Mouse (Mus musculus): ENCODE measurements around the gene Cntnap5b. TPM values are rescaled to one million over a fixed set of nuclear protein-coding genes. Genes with fewer than 3 reads are reported as not detected.
A peak's percentile ranks its signal among the peaks of the same experiment; 100 is the strongest.
"Not testable (repeated sequence)": the region's sequence is repeated elsewhere in the genome, so short reads cannot be mapped to it uniquely, and the experiment has no call there.

The Cntnap5b gene
- not detected in 2 replicates for polyA plus RNA-seq (2015; fragmentation: Nextera tagmentation; extraction: Ambion mirVana)

DNA sequence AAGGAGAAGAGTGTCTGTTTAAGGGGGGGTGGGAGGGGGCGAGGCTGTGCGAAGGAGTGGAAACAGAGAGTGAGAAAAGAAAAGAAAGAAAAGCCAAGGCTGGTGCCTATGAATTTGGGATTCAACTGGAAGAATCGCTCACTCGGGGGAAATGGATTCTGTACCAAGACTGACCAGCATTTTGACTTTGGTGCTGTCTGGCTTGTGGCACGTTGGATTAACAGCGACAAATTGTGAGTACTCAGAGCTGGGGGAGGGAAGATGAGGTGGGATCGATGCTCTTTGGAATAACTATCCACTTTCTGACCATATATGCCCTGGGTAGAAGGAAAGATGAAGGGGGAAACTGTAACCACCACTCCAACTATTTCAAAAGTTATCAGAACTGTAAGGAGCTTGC lies at the start of gene Cntnap5b:
Gene Cntnap5b (plus strand): TSS at position 152 of the 400 bp plus-strand sequence.
- H3K4me2 ChIP-seq (replicated peaks), result peak within 1 kb of the TSS; percentile 39; the same call in 1 of the 2 replicates
- no peaks in the 10 kb centered on the region for H3K36me3 ChIP-seq
- 39% methylated on average over 7 of the region's 7 CpGs for WGBS
- no peak within 1 kb of the TSS for H3K4me3 ChIP-seq (replicated peaks)
- no peak within 1 kb of the TSS for H3K27ac ChIP-seq
- H3K4me1 ChIP-seq (replicated peaks), result no peaks in the 10 kb centered on the region
- H3K9ac ChIP-seq, result no peak within 1 kb of the TSS
- ATAC-seq, result no peak
- no peaks in the 10 kb centered on the region for H3K9me3 ChIP-seq
- no peaks in the 10 kb centered on the region for H3K27me3 ChIP-seq (replicated peaks)

DNA sequence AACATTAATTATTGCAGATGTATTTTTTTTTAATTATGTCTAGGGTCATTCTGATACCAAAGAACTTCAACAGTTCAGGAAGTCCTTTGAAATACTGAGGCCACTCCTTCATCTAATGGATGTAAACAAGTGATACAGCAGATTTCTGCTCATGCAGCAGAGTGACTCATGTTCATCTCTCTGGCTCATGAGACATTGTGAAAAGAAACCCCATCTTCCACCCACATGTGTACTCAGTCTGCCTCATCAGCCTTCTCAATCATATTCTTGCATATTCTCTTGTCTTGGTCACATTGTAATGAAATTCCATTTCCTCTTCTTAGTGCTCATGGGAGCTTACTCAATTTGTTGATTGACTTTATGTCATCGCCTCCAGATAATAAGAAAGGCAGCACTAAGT lies 12.6 kb upstream of the Cntnap5b start:
- Histone ChIP-seq H3K36me3 (no peaks in the 10 kb centered on the region), H3K9me3 (no peaks in the 10 kb centered on the region), H3K4me2 (replicated peaks) (no peak overlapping the region), H3K4me3 (replicated peaks) (no peak overlapping the region), H3K27ac (no peak overlapping the region), H3K27me3 (replicated peaks) (no peaks in the 10 kb centered on the region), H3K9ac (no peak overlapping the region), H3K4me1 (replicated peaks) (no peaks in the 10 kb centered on the region)
- ATAC-seq, result no peak
- 92% methylated on average over 1 of the region's 1 CpGs for WGBS

DNA sequence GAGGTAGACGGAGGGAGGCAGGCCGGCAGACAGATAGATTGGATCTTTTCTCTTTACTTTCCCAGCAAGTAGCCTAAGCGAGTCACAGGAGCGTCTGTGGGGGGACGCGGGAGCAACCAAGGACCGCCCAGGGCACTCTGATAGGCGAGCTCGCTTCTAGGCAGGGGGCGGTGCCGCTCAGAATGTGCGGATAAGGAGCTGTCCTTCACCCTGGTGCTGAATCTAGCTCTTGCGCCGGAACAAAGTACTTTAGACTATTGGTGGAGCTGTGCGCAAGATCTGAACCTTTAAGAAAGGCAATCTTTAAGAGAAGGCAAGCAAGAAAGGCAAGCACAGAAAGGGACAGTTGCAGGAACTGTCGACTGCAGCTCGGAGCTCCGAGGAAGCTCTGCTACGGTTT lies 382 bp upstream of the Cntnap5b start:
- Histone ChIP-seq H3K36me3 (no peaks in the 10 kb centered on the region), H3K27ac (no peak overlapping the region), H3K4me3 (replicated peaks) (no peak overlapping the region), H3K27me3 (replicated peaks) (no peaks in the 10 kb centered on the region), H3K9ac (no peak overlapping the region), H3K4me2 (replicated peaks) (peak overlapping the region; percentile 39; the same call in 1 of the 2 replicates), H3K9me3 (no peaks in the 10 kb centered on the region), H3K4me1 (replicated peaks) (no peaks in the 10 kb centered on the region)
- peak; percentile 88 for ATAC-seq
- 2% methylated on average over 19 of the region's 19 CpGs for WGBS

DNA sequence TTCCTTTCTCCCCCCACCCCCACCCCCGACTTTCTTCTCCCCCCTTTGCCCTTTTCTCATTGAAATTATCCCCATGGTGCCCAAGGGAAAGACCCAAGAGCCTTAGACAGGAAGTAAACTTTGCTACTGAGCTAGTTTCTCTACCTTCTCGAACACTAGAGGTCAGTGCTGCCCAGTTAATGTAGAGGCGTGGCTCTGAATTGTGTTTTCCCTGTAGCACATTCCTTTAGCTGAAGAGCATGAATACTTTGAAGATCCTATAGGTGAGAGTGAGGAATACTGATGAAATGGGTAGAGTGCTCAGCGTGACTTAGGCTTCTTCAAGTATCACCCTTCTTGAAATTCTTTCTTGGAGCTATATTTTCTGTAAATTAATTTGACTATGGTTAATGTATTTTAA lies 1.6 kb downstream of the Cntnap5b start:
- H3K9ac ChIP-seq, result no peak overlapping the region
- no peak for ATAC-seq
- no peaks in the 10 kb centered on the region for H3K36me3 ChIP-seq
- no peaks in the 10 kb centered on the region for H3K9me3 ChIP-seq
- no peaks in the 10 kb centered on the region for H3K27me3 ChIP-seq (replicated peaks)
- H3K4me2 ChIP-seq (replicated peaks), result no peak overlapping the region
- H3K4me3 ChIP-seq (replicated peaks), result no peak overlapping the region
- WGBS, result 8% methylated on average over 4 of the region's 4 CpGs
- no peak overlapping the region for H3K27ac ChIP-seq
- H3K4me1 ChIP-seq (replicated peaks), result no peaks in the 10 kb centered on the region

DNA sequence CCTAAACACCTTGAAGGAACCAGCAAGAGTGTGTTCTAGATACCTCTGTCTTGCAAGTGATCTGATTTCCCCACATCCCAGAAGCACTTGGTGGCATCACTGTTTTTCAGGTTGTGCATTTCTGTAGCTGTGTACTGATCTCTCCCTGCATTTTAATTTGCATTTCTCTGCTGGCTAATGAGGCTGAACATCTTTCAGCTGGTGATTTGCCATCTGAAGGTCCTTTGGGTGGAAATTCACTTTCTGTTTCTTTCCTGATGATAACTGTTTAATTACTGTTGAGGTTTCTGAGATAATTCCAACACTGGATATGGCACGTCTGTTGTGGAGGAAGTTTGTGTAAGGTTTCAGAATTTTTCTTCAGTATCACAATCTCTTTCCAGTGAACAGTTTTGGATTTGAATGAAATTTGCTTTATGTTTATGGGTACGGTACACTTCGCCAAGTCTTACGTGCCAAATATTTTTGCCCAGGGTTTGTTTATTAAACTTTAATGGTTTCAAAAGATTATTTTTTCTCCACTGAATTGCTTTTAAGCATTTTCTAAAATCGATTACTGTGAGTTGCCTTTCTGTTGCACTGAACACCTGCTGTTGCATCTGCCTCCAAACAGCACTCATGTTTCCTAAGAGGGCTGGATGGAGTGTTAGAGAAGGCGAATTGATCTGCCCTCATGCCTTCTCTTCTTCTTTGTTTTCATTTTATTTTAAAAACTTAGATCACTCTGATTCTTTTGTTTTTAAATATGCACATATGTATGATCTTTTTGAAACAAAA lies 41.0 kb downstream of the Cntnap5b start:
- Histone ChIP-seq H3K4me3 (replicated peaks) (no peak overlapping the region), H3K4me1 (replicated peaks) (no peaks in the 10 kb centered on the region), H3K4me2 (replicated peaks) (no peak overlapping the region), H3K9ac (no peak overlapping the region), H3K9me3 (no peaks in the 10 kb centered on the region), H3K36me3 (no peaks in the 10 kb centered on the region), H3K27me3 (replicated peaks) (no peaks in the 10 kb centered on the region), H3K27ac (no peak overlapping the region)
- 82% methylated on average over 6 of the region's 6 CpGs for WGBS
- ATAC-seq, result no peak

DNA sequence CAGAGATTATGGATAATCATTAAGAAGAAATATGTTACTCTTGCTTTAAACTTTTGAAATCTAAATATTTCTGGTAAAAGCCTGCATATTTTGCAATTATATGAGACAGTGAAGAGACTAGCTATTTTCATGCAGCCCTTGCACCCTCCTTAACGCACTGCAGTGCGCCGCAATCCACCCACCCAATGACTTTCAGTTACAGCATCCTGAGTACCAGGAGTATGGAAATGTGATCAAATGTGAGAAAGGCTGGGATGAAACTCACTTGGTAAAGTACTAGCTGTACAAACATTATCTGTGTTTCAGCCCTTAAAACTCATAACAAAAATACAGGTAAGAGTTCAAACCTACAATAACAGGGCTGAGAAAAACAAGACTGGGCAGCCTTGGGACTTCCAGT lies 99.8 kb downstream of the Cntnap5b start:
- no peaks in the 10 kb centered on the region for H3K4me1 ChIP-seq (replicated peaks)
- H3K36me3 ChIP-seq, result no peaks in the 10 kb centered on the region
- ATAC-seq, result no peak
- no peak overlapping the region for H3K9ac ChIP-seq
- H3K9me3 ChIP-seq, result no peaks in the 10 kb centered on the region
- H3K4me3 ChIP-seq (replicated peaks), result no peak overlapping the region
- no peak overlapping the region for H3K27ac ChIP-seq
- no peaks in the 10 kb centered on the region for H3K27me3 ChIP-seq (replicated peaks)
- H3K4me2 ChIP-seq (replicated peaks), result no peak overlapping the region
- 93% methylated on average over 3 of the region's 3 CpGs for WGBS

DNA sequence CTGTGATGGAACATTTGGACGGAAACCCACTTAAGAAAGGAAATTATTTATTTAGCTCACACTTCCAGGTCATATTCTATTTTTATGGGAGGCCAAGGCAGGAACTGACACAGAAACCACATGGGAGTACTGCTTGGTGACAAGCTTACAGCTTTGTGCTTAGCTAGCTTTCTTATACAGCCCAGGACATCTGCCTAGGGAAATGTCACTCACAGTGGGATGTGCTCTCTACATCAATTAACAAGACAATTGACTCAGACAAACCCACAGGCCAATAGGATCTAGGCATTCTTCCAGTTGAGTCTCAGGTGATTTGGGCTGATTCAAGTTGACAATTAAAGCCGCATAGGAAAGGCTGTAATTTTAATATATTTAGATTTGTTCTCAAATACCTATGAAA lies 135.2 kb downstream of the Cntnap5b start:
- H3K4me2 ChIP-seq (replicated peaks), result no peak overlapping the region
- WGBS, result 61% methylated on average over 2 of the region's 2 CpGs

DNA sequence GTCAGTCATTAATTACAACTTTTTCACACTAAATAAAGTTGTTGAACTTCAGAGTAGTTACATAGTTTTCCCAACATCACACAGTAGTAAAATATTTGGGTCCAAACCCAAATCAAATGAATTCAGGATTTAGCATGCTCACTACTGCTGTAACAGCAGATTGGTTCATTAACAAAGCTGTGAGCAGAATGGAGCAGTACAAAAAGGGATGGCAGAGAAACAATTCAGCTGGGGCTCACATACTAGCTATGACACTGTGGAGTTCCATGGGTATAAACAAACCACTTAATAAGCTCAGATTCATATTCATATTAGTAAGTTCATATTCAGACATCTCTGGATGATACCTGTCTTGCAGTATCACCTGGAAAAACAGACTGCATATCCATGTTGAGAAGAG lies 170.9 kb downstream of the Cntnap5b start:
- Histone ChIP-seq H3K4me2 (replicated peaks) (no peak overlapping the region), H3K27me3 (replicated peaks) (no peaks in the 10 kb centered on the region)
- no peak for ATAC-seq

More for the DNA sequence above, 135.2 kb downstream of the Cntnap5b start:
- H3K27ac ChIP-seq, result no peak overlapping the region
- H3K27me3 ChIP-seq (replicated peaks), result no peaks in the 10 kb centered on the region
- H3K9ac ChIP-seq, result no peak overlapping the region
- H3K4me1 ChIP-seq (replicated peaks), result no peaks in the 10 kb centered on the region
- ATAC-seq, result no peak
- no peaks in the 10 kb centered on the region for H3K9me3 ChIP-seq
- H3K4me3 ChIP-seq (replicated peaks), result no peak overlapping the region
- H3K36me3 ChIP-seq, result no peaks in the 10 kb centered on the region

DNA sequence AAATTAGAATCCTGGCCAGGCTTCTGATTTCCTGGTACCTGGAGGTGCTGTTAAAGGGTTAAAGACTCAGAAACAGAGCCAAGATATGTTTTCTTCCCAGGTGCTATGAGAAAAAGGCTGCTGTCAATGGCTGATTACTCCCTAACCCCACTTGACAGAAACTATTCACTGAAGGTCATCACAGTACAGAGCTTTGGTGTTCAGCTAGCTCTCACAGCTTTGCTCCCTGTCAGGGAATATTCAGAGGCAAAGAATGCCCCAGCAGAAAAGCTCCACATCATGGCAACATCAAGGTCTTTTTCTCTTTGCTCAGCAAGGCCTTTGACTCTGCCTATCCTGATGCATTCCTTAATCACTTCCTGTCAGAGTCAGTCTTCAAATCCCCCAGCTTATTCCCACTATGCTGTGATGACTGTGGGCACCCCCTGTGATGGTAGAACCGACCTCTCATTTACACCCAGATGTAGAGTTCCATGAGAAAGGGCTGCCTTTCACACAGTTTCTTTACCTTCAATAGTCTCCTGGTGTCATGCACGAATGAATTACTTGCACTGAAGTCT lies 186.9 kb downstream of the Cntnap5b start:
- WGBS, result 42% methylated on average over 2 of the region's 2 CpGs
- H3K9ac ChIP-seq, result no peak overlapping the region
- H3K27me3 ChIP-seq (replicated peaks), result no peaks in the 10 kb centered on the region
- H3K4me2 ChIP-seq (replicated peaks), result no peak overlapping the region
- no peaks in the 10 kb centered on the region for H3K36me3 ChIP-seq
- no peak for ATAC-seq
- no peak overlapping the region for H3K27ac ChIP-seq
- no peaks in the 10 kb centered on the region for H3K9me3 ChIP-seq
- H3K4me3 ChIP-seq (replicated peaks), result no peak overlapping the region
- no peaks in the 10 kb centered on the region for H3K4me1 ChIP-seq (replicated peaks)

More for the DNA sequence above, 170.9 kb downstream of the Cntnap5b start:
- Histone ChIP-seq H3K36me3 (no peaks in the 10 kb centered on the region), H3K4me1 (replicated peaks) (no peaks in the 10 kb centered on the region), H3K27ac (no peak overlapping the region), H3K9me3 (no peaks in the 10 kb centered on the region), H3K9ac (no peak overlapping the region), H3K4me3 (replicated peaks) (no peak overlapping the region)

DNA sequence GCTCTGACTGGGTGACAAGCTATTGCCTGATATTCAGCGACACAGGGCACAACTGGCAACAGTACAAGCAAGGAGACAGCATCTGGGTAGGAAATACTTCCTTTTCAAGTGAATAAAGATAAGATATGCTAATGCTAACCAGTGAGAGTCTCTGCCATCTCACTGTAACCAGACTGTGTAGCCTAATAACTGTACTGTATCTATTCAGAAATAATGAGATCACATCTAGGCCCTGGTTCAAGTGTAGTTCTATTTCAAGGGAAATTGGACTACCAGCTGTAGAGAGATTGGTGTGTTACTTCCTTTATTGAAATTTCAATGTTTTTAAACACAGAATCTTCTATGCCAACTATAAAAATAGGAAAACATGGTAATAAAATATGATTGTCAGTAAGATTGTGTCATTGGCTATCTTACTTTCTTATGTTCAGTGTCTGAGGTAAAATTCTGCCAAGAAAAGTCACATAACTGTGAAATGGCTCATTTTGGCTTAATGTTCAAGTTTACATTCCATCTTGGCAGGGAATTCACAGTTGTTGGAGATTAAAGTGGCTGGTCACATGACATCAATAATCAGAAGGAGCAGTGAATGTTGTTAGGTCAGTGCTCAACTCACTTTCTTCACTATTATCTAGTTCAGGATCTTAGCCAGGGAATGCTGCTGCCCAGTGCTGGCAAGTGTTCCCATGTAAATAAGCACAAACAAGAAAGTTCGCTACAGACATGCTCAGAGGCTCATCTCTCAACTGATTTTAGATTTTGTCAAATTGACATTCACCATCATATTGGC lies 194.9 kb downstream of the Cntnap5b start:
- H3K4me1 ChIP-seq (replicated peaks), result no peaks in the 10 kb centered on the region
- H3K4me3 ChIP-seq (replicated peaks), result no peak overlapping the region
- H3K27me3 ChIP-seq (replicated peaks), result no peaks in the 10 kb centered on the region
- no peak for ATAC-seq
- no peak overlapping the region for H3K4me2 ChIP-seq (replicated peaks)
- no peak overlapping the region for H3K27ac ChIP-seq
- no peaks in the 10 kb centered on the region for H3K9me3 ChIP-seq
- WGBS, result 81% methylated on average over 2 of the region's 2 CpGs
- no peaks in the 10 kb centered on the region for H3K36me3 ChIP-seq
- no peak overlapping the region for H3K9ac ChIP-seq

DNA sequence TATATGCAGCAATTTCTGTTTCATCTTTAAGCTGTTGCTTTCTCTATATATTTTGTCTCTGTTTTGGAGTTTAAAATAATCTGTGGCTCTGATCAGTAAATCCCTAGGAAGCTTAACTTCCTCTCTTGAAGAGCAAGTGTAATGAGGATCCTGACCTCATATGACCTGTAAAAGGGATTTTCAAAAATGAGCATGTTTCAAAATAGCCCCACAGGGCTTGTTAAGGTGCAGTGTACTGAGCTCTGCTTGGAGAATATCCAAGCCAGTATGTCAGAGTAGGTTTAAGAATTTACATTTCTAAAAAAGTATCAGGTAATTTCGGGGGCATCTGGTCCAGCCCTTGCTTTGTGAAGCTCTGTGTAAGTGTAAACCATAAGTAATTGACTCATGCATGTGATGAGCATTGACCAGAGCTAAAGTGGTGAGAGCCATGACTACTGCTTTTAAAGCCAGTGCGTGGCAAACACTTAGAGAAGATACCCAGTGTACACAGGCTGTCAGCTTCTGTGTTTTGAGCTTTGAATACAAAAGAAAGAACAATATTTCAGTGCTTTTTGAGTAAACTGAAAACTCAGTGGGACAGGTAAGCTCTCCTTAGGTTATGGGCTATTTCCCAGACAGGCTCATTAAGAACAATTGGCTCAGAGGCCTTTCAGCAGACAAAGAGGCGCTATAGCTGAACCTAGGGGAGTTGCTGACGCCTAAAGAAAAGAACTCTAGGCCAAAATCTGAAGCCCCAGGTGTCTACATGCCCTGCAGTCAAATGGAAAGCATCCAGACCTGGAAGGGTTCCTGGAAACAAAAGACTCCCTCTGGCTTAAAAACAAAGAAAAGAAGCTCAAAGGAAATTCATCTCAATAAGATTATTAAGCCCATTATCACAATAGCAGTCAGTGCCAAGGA lies 197.9 kb downstream of the Cntnap5b start:
- ATAC-seq, result no peak
- H3K4me2 ChIP-seq (replicated peaks), result no peak overlapping the region
- H3K36me3 ChIP-seq, result no peaks in the 10 kb centered on the region
- H3K9me3 ChIP-seq, result no peaks in the 10 kb centered on the region
- H3K27me3 ChIP-seq (replicated peaks), result no peaks in the 10 kb centered on the region
- H3K27ac ChIP-seq, result no peak overlapping the region
- H3K4me3 ChIP-seq (replicated peaks), result no peak overlapping the region
- no peaks in the 10 kb centered on the region for H3K4me1 ChIP-seq (replicated peaks)
- 50% methylated on average over 4 of the region's 4 CpGs for WGBS
- no peak overlapping the region for H3K9ac ChIP-seq

DNA sequence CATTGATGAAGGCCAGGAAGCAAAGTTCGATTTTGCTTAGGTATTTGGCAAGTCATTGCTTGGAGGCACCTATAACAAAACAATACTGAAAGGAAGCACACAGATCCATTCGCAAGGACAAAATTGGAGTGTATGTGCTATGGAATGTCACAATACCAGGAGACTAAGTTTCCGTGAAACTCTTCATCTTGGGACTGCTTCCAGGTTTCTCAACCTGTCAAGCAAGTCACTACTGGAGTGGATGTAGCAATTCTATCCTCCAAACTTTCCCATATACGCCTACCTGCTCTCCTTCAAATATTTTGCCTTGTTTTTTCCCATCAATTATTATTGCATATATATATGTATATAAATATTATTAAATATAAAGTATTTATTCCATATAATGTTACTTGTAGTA lies 228.7 kb downstream of the Cntnap5b start:
- not testable (repeated sequence) for H3K4me1 ChIP-seq (replicated peaks); H3K27me3 ChIP-seq (replicated peaks); H3K27ac ChIP-seq; ATAC-seq; H3K4me3 ChIP-seq (replicated peaks); H3K9me3 ChIP-seq; H3K36me3 ChIP-seq; H3K4me2 ChIP-seq (replicated peaks); H3K9ac ChIP-seq
- 90% methylated on average over 4 of the region's 4 CpGs for WGBS

Measured in intestine, embryonic 15.5 days (tissue).